Mouse (Mus musculus): ENCODE data around the gene Pgpep1l. TPM values are rescaled to one million over a fixed set of nuclear protein-coding genes. Genes with fewer than 3 reads are reported as not detected.
A peak's percentile ranks its signal among the peaks of the same experiment; 100 is the strongest.

Pgpep1l gene
- polyA plus RNA-seq, 1 experiment, result 0.22 TPM

DNA sequence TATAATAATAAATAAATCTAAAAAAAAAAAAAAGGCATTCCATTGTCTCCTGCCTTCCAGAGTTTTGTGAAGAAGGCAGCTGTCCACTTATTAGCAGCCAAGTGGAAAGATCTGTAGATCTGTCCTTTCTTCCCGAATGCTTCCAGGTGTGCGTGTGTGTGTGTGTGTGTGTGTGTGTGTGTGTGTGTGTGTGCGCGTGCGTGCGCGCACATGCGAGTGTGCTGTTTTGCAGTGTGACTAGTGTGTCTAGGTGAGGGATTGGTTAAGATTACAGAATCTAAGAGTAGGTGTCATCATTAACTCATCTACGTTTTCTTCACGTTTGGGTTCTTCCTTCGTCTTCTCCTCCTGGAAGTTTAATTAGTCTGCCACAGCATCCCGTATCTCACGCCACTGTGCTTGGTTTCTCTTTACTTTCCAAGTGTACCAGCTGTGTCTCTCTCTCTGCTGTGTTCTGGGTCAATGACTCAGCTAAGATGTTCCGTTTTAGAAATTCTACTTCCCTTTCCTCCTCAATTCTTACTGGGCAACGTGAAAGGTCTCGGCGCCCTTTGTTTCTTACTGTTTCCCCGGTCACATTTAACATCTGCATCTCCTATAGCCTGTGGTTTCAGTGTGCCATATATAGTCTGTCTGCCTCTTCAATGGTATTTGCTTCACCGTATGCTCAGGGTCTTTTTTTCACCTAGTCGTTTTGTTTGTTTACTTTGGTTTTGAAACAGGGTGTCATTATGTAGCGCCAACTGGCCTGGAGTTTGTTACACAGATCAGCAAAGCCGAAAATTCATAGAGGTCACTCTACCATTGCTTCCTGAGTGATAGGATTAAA, 18.5 kb upstream of the Pgpep1l start:
- Histone ChIP-seq H3ac (ENCODE audit: control insufficient read depth, insufficient read length) (no peak overlapping the region), H3K4me3 (no peak overlapping the region), H3K36me3 (ENCODE audit: control insufficient read depth, insufficient read depth) (no peaks in the 10 kb centered on the region), H3K4me2 (ENCODE audit: low read depth) (no peak overlapping the region), H3K79me2 (ENCODE audit: control insufficient read depth, insufficient read depth) (no peaks in the 10 kb centered on the region), H3K27me3 (ENCODE audit: control insufficient read depth, insufficient read depth, insufficient read length) (no peaks in the 10 kb centered on the region)
- TF ChIP-seq SRF (IDR thresholded peaks at IDR 0.05; ENCODE audit: control insufficient read depth, insufficient read length, low read depth) (no peak), POLR2A (IDR thresholded peaks at IDR 0.05; ENCODE audit: insufficient read length, low read depth) (no peak), REST (IDR thresholded peaks at IDR 0.05; ENCODE audit: insufficient read depth, insufficient read length) (no peak), POLR2AphosphoS2 (IDR thresholded peaks at IDR 0.05; ENCODE audit: insufficient read length, low read depth) (no peak), MAX (IDR thresholded peaks at IDR 0.05; ENCODE audit: low read depth) (no peak), MYOG (IDR thresholded peaks at IDR 0.05; ENCODE audit: control insufficient read depth in 1 of 3, insufficient read depth in 1 of 3, insufficient read length in 2 of 3, low read depth in 2 of 3) (no peak)

DNA sequence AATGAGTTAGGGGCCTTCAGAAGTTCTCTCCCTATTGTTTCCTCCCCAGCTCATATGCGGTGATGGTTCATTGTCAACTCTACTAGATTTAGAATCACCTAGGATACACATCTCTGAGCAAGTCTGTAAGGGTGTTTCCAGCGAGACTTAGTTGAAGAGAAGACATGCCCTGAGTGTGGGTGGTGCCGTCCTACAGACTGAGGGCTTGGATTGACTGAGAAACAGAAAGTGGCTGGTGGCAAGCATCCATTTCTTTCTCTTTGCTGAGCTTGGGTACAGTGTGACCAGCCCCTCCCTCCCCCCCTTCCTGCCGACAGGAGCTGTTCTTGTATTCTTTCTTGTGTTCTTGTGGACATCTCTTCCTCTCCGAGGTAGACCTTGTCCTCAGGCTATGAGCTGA, 17.3 kb upstream of the Pgpep1l start:
- H3K4me3 ChIP-seq, result no peak overlapping the region
- no peak overlapping the region for H3ac ChIP-seq (ENCODE audit: control insufficient read depth, insufficient read length)
- H3K4me2 ChIP-seq (ENCODE audit: low read depth), result no peak overlapping the region
- TF ChIP-seq E2F4 (IDR thresholded peaks at IDR 0.05; ENCODE audit: insufficient read depth) (no peak), SRF (IDR thresholded peaks at IDR 0.05; ENCODE audit: control insufficient read depth, insufficient read length, low read depth) (no peak), MYOD1 (IDR thresholded peaks at IDR 0.05; ENCODE audit: control insufficient read depth in 1 of 3, insufficient read length in 2 of 3, low read depth in 2 of 3) (no peak), POLR2AphosphoS2 (IDR thresholded peaks at IDR 0.05; ENCODE audit: insufficient read length, low read depth) (no peak), CEBPB (IDR thresholded peaks at IDR 0.05; ENCODE audit: insufficient read depth, poor library complexity, severe bottlenecking) (no peak), MAX (IDR thresholded peaks at IDR 0.05; ENCODE audit: low read depth) (no peak), MYOG (IDR thresholded peaks at IDR 0.05; ENCODE audit: control insufficient read depth in 1 of 3, insufficient read depth in 1 of 3, insufficient read length in 2 of 3, low read depth in 2 of 3) (no peak), TCF3 (IDR thresholded peaks at IDR 0.05; ENCODE audit: insufficient read length, low read depth) (no peak), REST (IDR thresholded peaks at IDR 0.05; ENCODE audit: insufficient read depth, insufficient read length) (no peak), TCF12 (IDR thresholded peaks at IDR 0.05; ENCODE audit: insufficient read depth, poor library complexity, severe bottlenecking) (no peak), USF1 (IDR thresholded peaks at IDR 0.05; ENCODE audit: low read depth) (no peak), POLR2A (IDR thresholded peaks at IDR 0.05; ENCODE audit: insufficient read length, low read depth) (no peak)
- no peaks in the 10 kb centered on the region for H3K27me3 ChIP-seq (ENCODE audit: control insufficient read depth, insufficient read depth, insufficient read length)
- no peaks in the 10 kb centered on the region for H3K36me3 ChIP-seq (ENCODE audit: control insufficient read depth, insufficient read depth)
- H3K79me2 ChIP-seq (ENCODE audit: control insufficient read depth, insufficient read depth), result no peaks in the 10 kb centered on the region

DNA sequence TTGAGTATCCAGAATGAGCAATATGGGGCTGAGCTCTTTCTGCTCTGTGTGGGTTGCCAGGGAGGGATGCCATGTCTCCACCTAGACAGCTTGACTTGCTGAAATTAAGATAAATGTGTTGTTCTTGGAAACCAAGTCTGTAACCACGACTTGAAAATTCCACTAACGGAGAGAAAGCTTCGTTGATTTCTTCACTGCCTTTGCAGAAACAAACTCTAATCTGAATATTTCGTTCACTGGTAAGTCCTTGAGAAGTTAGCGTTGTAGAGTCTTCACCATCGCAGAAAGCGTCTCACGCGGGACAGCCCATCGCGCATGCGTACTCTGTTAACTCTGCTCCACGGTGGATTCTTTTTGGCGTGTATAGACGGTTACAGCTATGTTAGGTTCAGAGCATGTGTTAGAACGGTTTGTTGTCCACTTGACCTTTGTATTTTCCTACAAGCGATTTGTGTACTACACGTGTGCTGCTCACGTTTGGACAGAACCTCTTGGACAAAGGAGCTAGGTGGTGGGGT, 16.4 kb upstream of the Pgpep1l start:
- TF ChIP-seq MYOG (IDR thresholded peaks at IDR 0.05; ENCODE audit: control insufficient read depth in 1 of 3, insufficient read depth in 1 of 3, insufficient read length in 2 of 3, low read depth in 2 of 3) (no peak), MAX (IDR thresholded peaks at IDR 0.05; ENCODE audit: low read depth) (no peak), E2F4 (IDR thresholded peaks at IDR 0.05; ENCODE audit: insufficient read depth) (no peak)
- no peak overlapping the region for H3K4me2 ChIP-seq (ENCODE audit: low read depth)

DNA sequence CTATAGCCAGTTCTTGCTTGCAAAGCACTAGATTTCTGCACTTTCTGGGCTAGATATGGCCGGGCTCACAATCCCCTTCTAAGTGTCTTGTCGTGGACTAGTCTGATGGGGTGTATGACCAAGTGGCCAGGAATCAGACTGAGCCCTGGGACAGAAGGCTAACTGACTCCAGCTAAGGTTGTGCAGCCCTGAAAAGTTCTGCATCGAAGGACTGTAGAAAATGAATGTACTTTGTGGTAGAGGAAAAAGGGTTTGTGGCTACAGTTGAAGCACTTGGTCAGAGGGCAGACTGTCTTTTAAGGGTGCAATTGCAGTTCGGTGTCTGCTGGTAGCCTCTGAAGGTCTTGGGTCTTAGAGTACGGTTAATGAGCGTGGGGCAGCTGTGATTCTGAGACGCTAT, 15.4 kb upstream of the Pgpep1l start:
- no peak overlapping the region for H3K4me3 ChIP-seq
- H3K36me3 ChIP-seq (ENCODE audit: control insufficient read depth, insufficient read depth), result no peaks in the 10 kb centered on the region
- no peaks in the 10 kb centered on the region for H3K79me2 ChIP-seq (ENCODE audit: control insufficient read depth, insufficient read depth)
- no peak overlapping the region for H3K4me2 ChIP-seq (ENCODE audit: low read depth)
- H3K27me3 ChIP-seq (ENCODE audit: control insufficient read depth, insufficient read depth, insufficient read length), result no peaks in the 10 kb centered on the region
- TF ChIP-seq POLR2AphosphoS2 (IDR thresholded peaks at IDR 0.05; ENCODE audit: insufficient read length, low read depth), result no peak
- TF ChIP-seq CEBPB (IDR thresholded peaks at IDR 0.05; ENCODE audit: insufficient read depth, poor library complexity, severe bottlenecking), result no peak
- no peak for TF ChIP-seq REST (IDR thresholded peaks at IDR 0.05; ENCODE audit: insufficient read depth, insufficient read length)
- no peak for TF ChIP-seq MAX (IDR thresholded peaks at IDR 0.05; ENCODE audit: low read depth)
- no peak for TF ChIP-seq MYOD1 (IDR thresholded peaks at IDR 0.05; ENCODE audit: control insufficient read depth in 1 of 3, insufficient read length in 2 of 3, low read depth in 2 of 3)
- TF ChIP-seq E2F4 (IDR thresholded peaks at IDR 0.05; ENCODE audit: insufficient read depth), result no peak
- TF ChIP-seq USF1 (IDR thresholded peaks at IDR 0.05; ENCODE audit: low read depth), result no peak
- no peak for TF ChIP-seq POLR2A (IDR thresholded peaks at IDR 0.05; ENCODE audit: insufficient read length, low read depth)
- TF ChIP-seq SRF (IDR thresholded peaks at IDR 0.05; ENCODE audit: control insufficient read depth, insufficient read length, low read depth), result no peak
- no peak for TF ChIP-seq MYOG (IDR thresholded peaks at IDR 0.05; ENCODE audit: control insufficient read depth in 1 of 3, insufficient read depth in 1 of 3, insufficient read length in 2 of 3, low read depth in 2 of 3)
- TF ChIP-seq TCF12 (IDR thresholded peaks at IDR 0.05; ENCODE audit: insufficient read depth, poor library complexity, severe bottlenecking), result no peak
- H3ac ChIP-seq (ENCODE audit: control insufficient read depth, insufficient read length), result no peak overlapping the region

More for the DNA sequence above, 16.4 kb upstream of the Pgpep1l start:
- Histone ChIP-seq H3K27me3 (ENCODE audit: control insufficient read depth, insufficient read depth, insufficient read length) (no peaks in the 10 kb centered on the region), H3K4me3 (no peak overlapping the region), H3K36me3 (ENCODE audit: control insufficient read depth, insufficient read depth) (no peaks in the 10 kb centered on the region), H3ac (ENCODE audit: control insufficient read depth, insufficient read length) (no peak overlapping the region), H3K79me2 (ENCODE audit: control insufficient read depth, insufficient read depth) (no peaks in the 10 kb centered on the region)

DNA sequence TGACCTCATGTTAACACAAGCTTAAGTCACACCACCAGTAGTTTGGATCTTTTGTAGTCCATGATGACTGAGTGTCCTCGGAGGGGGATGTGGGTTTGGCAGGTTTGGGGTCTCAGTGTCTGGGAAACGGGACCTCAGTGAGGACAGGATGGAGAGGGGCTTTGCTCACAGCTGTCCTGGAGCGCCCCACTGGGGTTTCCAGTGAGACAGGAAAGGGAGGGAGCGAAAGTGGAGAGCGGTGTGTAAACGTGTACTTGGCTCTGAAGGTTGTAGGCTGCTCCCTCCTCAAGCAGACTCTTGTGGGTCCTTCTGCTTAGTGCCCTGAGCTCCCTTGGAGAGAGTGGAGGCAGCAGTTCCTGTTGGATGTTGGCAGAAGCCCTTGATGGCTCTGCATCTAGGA, 14.9 kb upstream of the Pgpep1l start:
- Histone ChIP-seq H3K27me3 (ENCODE audit: control insufficient read depth, insufficient read depth, insufficient read length) (no peaks in the 10 kb centered on the region), H3K4me3 (no peak overlapping the region), H3K36me3 (ENCODE audit: control insufficient read depth, insufficient read depth) (no peaks in the 10 kb centered on the region), H3K79me2 (ENCODE audit: control insufficient read depth, insufficient read depth) (no peaks in the 10 kb centered on the region), H3ac (ENCODE audit: control insufficient read depth, insufficient read length) (no peak overlapping the region), H3K4me2 (ENCODE audit: low read depth) (peak overlapping the region; percentile 60)
- TF ChIP-seq POLR2AphosphoS2 (IDR thresholded peaks at IDR 0.05; ENCODE audit: insufficient read length, low read depth), result no peak
- TF ChIP-seq TCF3 (IDR thresholded peaks at IDR 0.05; ENCODE audit: insufficient read length, low read depth), result no peak
- no peak for TF ChIP-seq MYOD1 (IDR thresholded peaks at IDR 0.05; ENCODE audit: control insufficient read depth in 1 of 3, insufficient read length in 2 of 3, low read depth in 2 of 3)
- no peak for TF ChIP-seq SRF (IDR thresholded peaks at IDR 0.05; ENCODE audit: control insufficient read depth, insufficient read length, low read depth)
- TF ChIP-seq MYOG (IDR thresholded peaks at IDR 0.05; ENCODE audit: control insufficient read depth in 1 of 3, insufficient read depth in 1 of 3, insufficient read length in 2 of 3, low read depth in 2 of 3), result no peak
- no peak for TF ChIP-seq E2F4 (IDR thresholded peaks at IDR 0.05; ENCODE audit: insufficient read depth)
- no peak for TF ChIP-seq CEBPB (IDR thresholded peaks at IDR 0.05; ENCODE audit: insufficient read depth, poor library complexity, severe bottlenecking)
- no peak for TF ChIP-seq USF1 (IDR thresholded peaks at IDR 0.05; ENCODE audit: low read depth)
- no peak for TF ChIP-seq MAX (IDR thresholded peaks at IDR 0.05; ENCODE audit: low read depth)
- no peak for TF ChIP-seq POLR2A (IDR thresholded peaks at IDR 0.05; ENCODE audit: insufficient read length, low read depth)
- no peak for TF ChIP-seq TCF12 (IDR thresholded peaks at IDR 0.05; ENCODE audit: insufficient read depth, poor library complexity, severe bottlenecking)
- TF ChIP-seq REST (IDR thresholded peaks at IDR 0.05; ENCODE audit: insufficient read depth, insufficient read length), result no peak
